Mouse (Mus musculus) lung, adult 2 months (tissue): ENCODE results near the gene Ppt1.

Experiments used
- CTCF ChIP-seq: fragments of 200-500 bp; IDR thresholded peaks from 2 replicates; pipeline ENCODE4 v1.5.1; 2011; ENCODE audit warnings: mild to moderate bottlenecking, low read length, control low read depth; ENCODE audit not compliant: insufficient read depth
- POLR2A ChIP-seq: fragments of 200-500 bp; IDR thresholded peaks from 2 replicates; pipeline ENCODE4 v1.6.1; 2011; ENCODE audit warnings: low read depth, mild to moderate bottlenecking, control low read depth, low read length, borderline replicate concordance; ENCODE audit errors: extremely low read depth

DNA sequence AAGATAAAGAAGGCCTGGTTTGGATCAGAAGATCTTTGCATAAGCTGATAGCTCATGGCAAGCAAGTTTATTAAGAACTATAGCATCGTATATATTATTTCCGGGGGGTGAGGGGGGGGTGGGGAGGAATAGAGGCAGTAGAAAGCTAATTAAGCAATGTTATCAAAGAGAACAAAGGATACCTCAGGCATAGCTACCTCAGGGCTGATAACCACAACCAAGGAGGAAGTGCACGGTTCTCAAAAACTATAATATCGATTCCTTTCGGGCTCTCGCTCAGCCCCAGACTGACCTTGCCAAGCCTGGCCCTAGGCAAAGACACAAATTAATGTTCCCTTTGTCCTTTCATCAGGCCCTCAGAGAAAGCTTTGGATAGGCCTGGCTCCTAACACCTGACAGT is 6.7 kb upstream of the Ppt1 start:
- TF ChIP-seq CTCF, result no peak
- no peak for TF ChIP-seq POLR2A
